In the genomic region with DNA sequence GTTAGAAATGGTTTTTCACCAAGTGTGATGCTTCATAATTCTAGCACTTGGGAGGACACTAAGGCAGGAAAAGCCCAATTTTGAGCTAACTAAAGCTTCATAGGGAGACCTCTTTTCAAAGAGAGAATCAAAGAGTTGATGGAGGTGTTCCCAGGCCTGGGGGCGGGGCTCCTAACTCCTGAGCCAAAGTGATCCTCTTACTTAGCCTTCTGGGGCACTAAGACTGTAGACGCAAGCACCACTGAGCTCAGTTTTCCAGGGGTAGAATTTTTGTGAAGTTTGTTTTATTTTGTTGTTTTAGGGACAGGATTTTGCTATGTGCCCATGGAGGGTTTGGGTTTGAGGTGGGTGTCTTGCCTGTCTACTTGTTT, we compare ENCODE assay signal across 29 mouse cellular contexts. TPM values are rescaled to one million over a fixed set of nuclear protein-coding genes. Genes with fewer than 3 reads are reported as not detected.
DNase-seq lines count a peak whose midpoint lies in the region; ATAC-seq and TF ChIP-seq lines count a peak whose summit lies in the region.
"Had no signal": no experiment of that assay in that cellular context is flagged by ENCODE, and none has a peak within 500 bp of the region (broad histone marks: within the 10 kb centered on the region; RNA-seq: fewer than 3 reads in every experiment).

No protein-coding gene starts in this region.

- H3K27ac ChIP-seq in liver, embryonic 13.5 days = peak overlapping the region; percentile 79
- H3K27ac ChIP-seq in liver, embryonic 16.5 days (ENCODE audit: low read length) = peak overlapping the region; percentile 61
- no peak overlapping the region for H3K27ac ChIP-seq in kidney, embryonic 15.5 days
- H3K27ac ChIP-seq in lung, postnatal 0 days (ENCODE audit: low read length) = no peak overlapping the region
- H3K27ac ChIP-seq: embryonic facial prominence, embryonic 12.5 days; embryonic facial prominence, embryonic 15.5 days; forebrain, embryonic 10.5 days; forebrain, embryonic 13.5 days; heart, adult 2 months; heart, embryonic 10.5 days; heart, embryonic 13.5 days; hindbrain, embryonic 12.5 days; hindbrain, embryonic 15.5 days had no signal

- H3K27me3 ChIP-seq in liver, embryonic 13.5 days = no peaks in the 10 kb centered on the region
- no peaks in the 10 kb centered on the region for H3K27me3 ChIP-seq in liver, embryonic 16.5 days (ENCODE audit: control insufficient read depth, insufficient read depth, low read depth, low read length)
- no peaks in the 10 kb centered on the region for H3K27me3 ChIP-seq in kidney, embryonic 15.5 days
- H3K27me3 ChIP-seq in lung, postnatal 0 days (replicated peaks; ENCODE audit: insufficient read depth, low read length) = no peaks in the 10 kb centered on the region
- H3K27me3 ChIP-seq: CH12.LX; embryonic facial prominence, embryonic 12.5 days; embryonic facial prominence, embryonic 15.5 days; forebrain, embryonic 13.5 days; heart, embryonic 13.5 days; hindbrain, embryonic 12.5 days; hindbrain, embryonic 15.5 days had no signal

- WGBS in liver, embryonic 13.5 days (ENCODE audit: insufficient replicate concordance) = 66% methylated on average over 2 of the region's 2 CpGs
- 71% methylated on average over 2 of the region's 2 CpGs for WGBS in liver, embryonic 16.5 days (ENCODE audit: insufficient replicate concordance)
- 79% methylated on average over 2 of the region's 2 CpGs for WGBS in kidney, embryonic 15.5 days
- WGBS in lung, postnatal 0 days = 72% methylated on average over 2 of the region's 2 CpGs

- H3K9ac ChIP-seq in liver, embryonic 13.5 days = no peak overlapping the region
- H3K9ac ChIP-seq in liver, embryonic 16.5 days (ENCODE audit: low read depth, low read length) = no peak overlapping the region
- no peak overlapping the region for H3K9ac ChIP-seq in kidney, embryonic 15.5 days
- no peak overlapping the region for H3K9ac ChIP-seq in lung, postnatal 0 days (replicated peaks; ENCODE audit: low read depth)
- H3K9ac ChIP-seq: embryonic facial prominence, embryonic 12.5 days; embryonic facial prominence, embryonic 15.5 days; forebrain, embryonic 13.5 days; heart, embryonic 13.5 days; hindbrain, embryonic 12.5 days; hindbrain, embryonic 15.5 days had no signal

- H3K4me3 ChIP-seq in liver, embryonic 13.5 days (replicated peaks) = no peak overlapping the region
- H3K4me3 ChIP-seq in liver, embryonic 16.5 days (ENCODE audit: low read depth, low read length) = no peak overlapping the region
- no peak overlapping the region for H3K4me3 ChIP-seq in kidney, embryonic 15.5 days (replicated peaks)
- no peak overlapping the region for H3K4me3 ChIP-seq in lung, postnatal 0 days (ENCODE audit: low read depth, low read length)
- H3K4me3 ChIP-seq: embryonic facial prominence, embryonic 12.5 days; embryonic facial prominence, embryonic 15.5 days; erythroblast, embryonic 14.5 days; forebrain, embryonic 10.5 days; forebrain, embryonic 13.5 days; heart, adult 2 months; heart, embryonic 10.5 days; heart, embryonic 13.5 days; hindbrain, embryonic 12.5 days; hindbrain, embryonic 15.5 days had no signal

- 0 out of 2 replicates have a peak, but pooled peaks cover 4% of the 10 kb centered on the region for H3K36me3 ChIP-seq in liver, embryonic 13.5 days
- H3K36me3 ChIP-seq in liver, embryonic 16.5 days (ENCODE audit: control insufficient read depth, insufficient read depth) = peaks cover 5% of the 10 kb centered on the region; the same call in 1 of the 2 replicates
- H3K36me3 ChIP-seq in kidney, embryonic 15.5 days = peaks cover 11% of the 10 kb centered on the region
- H3K36me3 ChIP-seq in lung, postnatal 0 days (ENCODE audit: insufficient read depth, low read length) = peaks cover 24% of the 10 kb centered on the region; the same call in 1 of the 2 replicates
- H3K36me3 ChIP-seq: embryonic facial prominence, embryonic 12.5 days; forebrain, embryonic 10.5 days had no signal

- H3K4me1 ChIP-seq in liver, embryonic 13.5 days (replicated peaks) = peaks cover 40% of the 10 kb centered on the region
- peaks cover 13% of the 10 kb centered on the region for H3K4me1 ChIP-seq in liver, embryonic 16.5 days (ENCODE audit: control insufficient read depth, low read depth, low read length)
- no peaks in the 10 kb centered on the region for H3K4me1 ChIP-seq in kidney, embryonic 15.5 days
- no peaks in the 10 kb centered on the region for H3K4me1 ChIP-seq in lung, postnatal 0 days (ENCODE audit: insufficient read depth, low read depth, low read length)
- H3K4me1 ChIP-seq: embryonic facial prominence, embryonic 12.5 days; embryonic facial prominence, embryonic 15.5 days; forebrain, embryonic 10.5 days; forebrain, embryonic 13.5 days; heart, embryonic 10.5 days; heart, embryonic 13.5 days; hindbrain, embryonic 12.5 days; hindbrain, embryonic 15.5 days had no signal

- no peak for TF ChIP-seq EP300 in lung, postnatal 0 days (IDR thresholded peaks at IDR 0.05)

- 0 out of 2 replicates have a peak, but pooled peaks have one; percentile 37 for ATAC-seq in liver, embryonic 13.5 days (ENCODE audit: low read depth)
- ATAC-seq in liver, embryonic 16.5 days (ENCODE audit: low read depth) = no peak
- ATAC-seq in kidney, embryonic 15.5 days (replicated peaks; ENCODE audit: low FRiP score) = no peak
- ATAC-seq in lung, postnatal 0 days = no peak
- ATAC-seq: forebrain, embryonic 13.5 days; forebrain, embryonic 16.5 days had no signal

- H3K9me3 ChIP-seq in liver, embryonic 13.5 days (replicated peaks) = no peaks in the 10 kb centered on the region
- no peaks in the 10 kb centered on the region for H3K9me3 ChIP-seq in liver, embryonic 16.5 days (replicated peaks; ENCODE audit: control insufficient read depth, low read length)
- no peaks in the 10 kb centered on the region for H3K9me3 ChIP-seq in kidney, embryonic 15.5 days (replicated peaks)
- no peaks in the 10 kb centered on the region for H3K9me3 ChIP-seq in lung, postnatal 0 days (ENCODE audit: low read length)
- H3K9me3 ChIP-seq: embryonic facial prominence, embryonic 12.5 days; embryonic facial prominence, embryonic 15.5 days; forebrain, embryonic 10.5 days; forebrain, embryonic 13.5 days; G1E; heart, embryonic 10.5 days; heart, embryonic 13.5 days; hindbrain, embryonic 12.5 days; hindbrain, embryonic 15.5 days had no signal

- H3K4me2 ChIP-seq in liver, embryonic 13.5 days = 0 out of 2 replicates have a peak overlapping the region, but pooled peaks have one; percentile 15
- H3K4me2 ChIP-seq in liver, embryonic 16.5 days (ENCODE audit: low read depth, low read length) = peak overlapping the region; percentile 12; the same call in 1 of the 2 replicates
- no peak overlapping the region for H3K4me2 ChIP-seq in kidney, embryonic 15.5 days
- no peak overlapping the region for H3K4me2 ChIP-seq in lung, postnatal 0 days (replicated peaks; ENCODE audit: low read depth, low read length)
- H3K4me2 ChIP-seq: embryonic facial prominence, embryonic 12.5 days; embryonic facial prominence, embryonic 15.5 days; forebrain, embryonic 13.5 days; heart, embryonic 13.5 days; hindbrain, embryonic 12.5 days; hindbrain, embryonic 15.5 days had no signal

- no peak for TF ChIP-seq CTCF in lung, postnatal 0 days (IDR thresholded peaks at IDR 0.05)

- DNase-seq in c-Kit-positive CD71-positive TER-119-positive erythroid progenitor cells, embryonic 14.5 days (ENCODE audit: low spot score) = peak; percentile 26
- peak; percentile 52 for DNase-seq in liver
- no peak for DNase-seq in liver, embryonic 13.5 days
- no peak for DNase-seq in frontal cortex, postnatal 36 days (ENCODE audit: low spot score in 2 of 2)
- DNase-seq in frontal cortex, postnatal 14 days (ENCODE audit: low spot score in 2 of 2) = no peak
- DNase-seq in lung, postnatal 0 days (ENCODE audit: low spot score) = no peak
- DNase-seq: adrenal gland, adult 2 months; adrenal gland, postnatal 14 days; B cell, adult 2 months; cerebellum, adult 11-12 months; cerebellum, adult 8-10 months; cerebellum, postnatal 14 days; gastrocnemius, postnatal 25 days; heart, adult 2 months; heart, postnatal 14 days had no signal

RNA-seq across cellular contexts. Expression of gene Bnip1, which starts 13.1 kb away (rescaled TPM):
- polyA plus RNA-seq in liver, embryonic 13.5 days (2015; fragmentation: Nextera tagmentation; extraction: Ambion mirVana) = 26.9 and 28.6 TPM in 2 replicates
- 20.1 and 21.4 TPM in 2 replicates for polyA plus RNA-seq in liver, embryonic 16.5 days (2015; fragmentation: Nextera tagmentation; extraction: Ambion mirVana)
- 51.3 and 52.3 TPM in 2 replicates for polyA plus RNA-seq in kidney, embryonic 15.5 days (2015; fragmentation: Nextera tagmentation; extraction: Ambion mirVana)
- 22.6 and 23.7 TPM in 2 replicates for polyA plus RNA-seq in lung, postnatal 0 days (2015; fragmentation: Nextera tagmentation; extraction: Ambion mirVana)

RNA-seq across cellular contexts. Expression of gene Crebrf, which starts 52.3 kb away (rescaled TPM):
- 2.2 and 2.3 TPM in 2 replicates for polyA plus RNA-seq in liver, embryonic 13.5 days (2015; fragmentation: Nextera tagmentation; extraction: Ambion mirVana)
- polyA plus RNA-seq in liver, embryonic 16.5 days (2015; fragmentation: Nextera tagmentation; extraction: Ambion mirVana) = 4.0 and 5.9 TPM in 2 replicates
- 7.0 and 9.0 TPM in 2 replicates for polyA plus RNA-seq in kidney, embryonic 15.5 days (2015; fragmentation: Nextera tagmentation; extraction: Ambion mirVana)
- polyA plus RNA-seq in lung, postnatal 0 days (2015; fragmentation: Nextera tagmentation; extraction: Ambion mirVana) = 37.2 and 38.7 TPM in 2 replicates

Comparison
In these comparisons a context has a peak if more than half of its experiments do, and no peak if none do; other contexts are left out.
1. DNase-seq: peak in c-Kit-positive CD71-positive TER-119-positive erythroid progenitor cells, embryonic 14.5 days (single experiment) and liver (single experiment); none in liver, embryonic 13.5 days (single experiment), frontal cortex, postnatal 36 days (0 of 2), frontal cortex, postnatal 14 days (0 of 2) and lung, postnatal 0 days (single experiment).
2. H3K27ac ChIP-seq: peak in liver, embryonic 13.5 days (single experiment) and liver, embryonic 16.5 days (single experiment); none in kidney, embryonic 15.5 days (single experiment) and lung, postnatal 0 days (single experiment).
3. H3K4me2 ChIP-seq: peak in liver, embryonic 13.5 days (single experiment) and liver, embryonic 16.5 days (single experiment); none in kidney, embryonic 15.5 days (single experiment) and lung, postnatal 0 days (single experiment).